Mouse (Mus musculus): Measurements from ENCODE around the gene Gpr146.
"Not testable (repeated sequence)": the region's sequence is repeated elsewhere in the genome, so short reads cannot be mapped to it uniquely, and the experiment has no call there.

Gpr146 gene

DNA sequence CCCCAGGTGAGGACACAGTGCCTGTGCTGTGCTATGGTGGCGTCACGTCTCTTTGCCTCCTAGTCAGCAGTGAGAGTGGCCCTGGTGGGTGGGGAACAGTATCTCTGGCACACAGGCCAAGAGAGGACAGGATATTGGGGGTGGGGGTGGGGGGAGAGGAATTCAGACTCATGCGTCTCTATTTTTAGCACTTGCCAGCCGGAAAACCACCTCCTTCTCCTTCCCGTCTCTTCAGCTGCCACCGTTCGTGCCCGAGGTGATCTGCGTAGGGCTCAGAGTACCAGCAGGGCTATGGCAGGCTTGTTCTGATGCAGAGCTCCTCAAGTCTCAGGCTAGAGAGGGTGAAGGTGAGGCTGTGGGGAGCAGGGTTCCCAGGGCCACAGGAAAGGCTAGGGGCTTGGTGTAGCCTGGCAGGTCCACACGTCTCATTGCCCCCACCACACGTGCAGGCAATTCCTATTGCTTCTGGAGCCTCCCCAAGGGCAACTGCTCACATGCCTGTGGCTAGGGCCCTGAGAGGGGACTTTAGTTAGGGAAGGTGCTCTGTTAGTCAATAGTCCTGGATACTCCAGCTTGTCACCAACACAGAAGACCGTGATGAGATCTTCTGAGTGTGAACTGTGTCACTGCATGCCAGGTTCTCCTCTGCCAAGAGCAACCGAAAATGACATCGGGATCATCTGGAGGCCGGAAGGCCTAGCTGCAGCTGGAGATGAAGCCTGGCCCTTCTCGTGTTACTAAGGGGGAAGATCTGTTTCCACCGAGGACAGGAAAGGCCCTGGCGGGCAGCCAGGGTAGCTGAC lies at the start of gene Gpr146:
Gene Gpr146 (plus strand): TSS at position 230 of the 803 bp plus-strand sequence.
- peak; percentile 74 for DNase-seq (ENCODE audit: low spot score)

DNA sequence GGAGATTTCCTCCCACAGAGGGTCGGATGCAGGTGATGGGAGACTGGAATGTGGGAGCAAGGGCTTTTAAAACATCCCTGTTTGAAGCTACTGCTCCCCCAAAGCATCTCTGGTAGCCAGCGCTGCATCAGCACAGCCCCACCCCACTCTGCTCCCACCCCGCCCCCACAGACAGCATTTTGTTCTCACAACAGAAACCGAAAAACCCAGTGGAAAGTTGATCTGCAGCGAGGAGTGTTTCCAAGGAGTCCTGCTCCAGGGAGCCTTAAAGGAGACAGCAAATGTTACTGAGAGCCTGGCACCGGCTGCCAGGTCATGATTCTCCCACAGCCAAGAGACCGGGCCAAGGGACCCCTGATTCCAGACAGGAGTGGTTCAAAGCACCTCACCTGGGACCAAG lies 46.7 kb upstream of the Gpr146 start:
- DNase-seq (ENCODE audit: low spot score): no peak

DNA sequence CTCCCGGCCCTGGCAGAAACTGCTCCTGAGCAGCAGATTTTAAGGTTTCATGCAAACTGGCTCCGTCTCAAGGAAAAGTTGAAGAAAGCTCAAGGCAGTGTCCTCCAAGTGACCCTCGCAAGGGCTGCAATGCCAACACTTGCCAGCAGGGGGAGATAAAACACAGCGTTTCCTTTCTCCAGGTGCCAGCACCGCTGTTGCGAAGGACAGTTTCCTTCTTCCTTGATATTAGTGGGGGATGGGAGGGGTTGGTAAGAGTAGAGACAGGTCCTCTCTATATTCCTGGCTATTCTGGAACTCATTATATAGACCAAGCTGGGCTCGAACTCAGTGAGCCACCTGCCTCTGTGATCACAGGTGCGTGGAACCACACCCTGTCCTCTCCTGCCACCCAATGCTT lies 45.8 kb upstream of the Gpr146 start:
- peak; percentile 93 for DNase-seq (ENCODE audit: low spot score)

DNA sequence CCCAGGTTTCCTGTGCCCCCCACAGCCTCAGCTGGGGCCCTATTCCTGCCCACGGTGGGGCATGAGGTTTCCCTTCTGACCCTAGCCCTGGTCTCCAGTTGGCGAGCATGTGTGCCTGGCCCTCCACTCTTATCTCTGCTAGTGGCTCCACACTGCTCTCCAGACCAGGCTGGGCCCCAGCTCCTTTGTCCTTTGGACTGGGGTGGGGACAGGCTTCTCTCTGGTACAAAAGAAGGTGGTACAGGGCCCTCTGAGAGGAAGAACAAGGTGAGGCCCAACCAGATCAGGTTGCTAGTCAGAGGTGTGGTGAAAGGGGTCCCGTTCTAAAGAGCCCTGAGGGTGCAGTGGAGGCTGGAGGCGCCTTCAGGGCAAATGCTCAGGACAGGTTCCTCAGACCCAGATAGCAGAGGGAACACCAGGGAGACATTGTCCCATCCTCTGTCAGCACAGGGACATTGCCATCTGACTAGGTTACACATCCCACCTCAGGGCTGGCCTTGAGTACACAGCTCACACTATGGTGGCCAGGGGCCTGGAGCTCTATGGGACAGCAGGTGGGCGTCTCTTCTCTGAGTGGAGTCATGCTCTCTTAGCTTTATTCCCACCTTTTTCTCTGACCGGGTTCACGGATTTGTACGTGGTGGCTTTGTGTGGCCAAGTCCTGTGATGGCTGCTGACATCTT lies 44.8 kb upstream of the Gpr146 start:
- DNase-seq (ENCODE audit: low spot score): no peak

DNA sequence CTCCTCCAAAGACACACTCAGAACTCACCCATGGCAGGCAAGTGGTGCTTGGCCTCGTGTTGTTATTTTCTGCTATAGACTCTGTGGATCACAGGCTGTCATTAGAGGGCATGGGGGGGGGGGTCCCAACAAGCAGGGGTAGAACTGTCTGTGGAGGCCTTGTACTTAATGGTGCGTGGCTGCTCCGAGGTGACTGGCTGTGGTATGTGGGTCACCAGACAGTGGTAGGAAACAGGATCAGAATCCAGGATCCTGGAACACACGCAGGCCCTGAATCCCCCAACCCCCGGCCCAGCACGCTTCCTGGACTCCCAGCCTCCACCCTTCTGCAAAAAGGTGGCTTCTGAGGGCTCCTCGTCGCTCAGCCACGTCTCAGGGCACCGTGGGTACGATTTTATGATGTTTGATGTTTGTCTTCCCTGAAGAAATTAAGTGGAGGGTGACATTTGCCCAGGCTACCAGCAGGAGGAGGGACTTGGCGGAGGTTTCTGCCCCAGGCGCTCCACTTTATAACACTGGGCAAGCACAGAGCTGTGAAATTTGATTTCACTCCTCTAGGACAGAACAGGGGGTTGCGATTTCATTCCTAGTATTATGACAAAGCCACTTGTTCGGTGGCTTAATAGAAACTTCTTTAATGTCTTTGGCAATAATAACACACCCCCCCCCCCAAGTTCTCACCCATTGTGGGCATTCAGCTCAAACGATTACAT lies 44.0 kb upstream of the Gpr146 start:
- peak; percentile 60 for DNase-seq (ENCODE audit: low spot score)

DNA sequence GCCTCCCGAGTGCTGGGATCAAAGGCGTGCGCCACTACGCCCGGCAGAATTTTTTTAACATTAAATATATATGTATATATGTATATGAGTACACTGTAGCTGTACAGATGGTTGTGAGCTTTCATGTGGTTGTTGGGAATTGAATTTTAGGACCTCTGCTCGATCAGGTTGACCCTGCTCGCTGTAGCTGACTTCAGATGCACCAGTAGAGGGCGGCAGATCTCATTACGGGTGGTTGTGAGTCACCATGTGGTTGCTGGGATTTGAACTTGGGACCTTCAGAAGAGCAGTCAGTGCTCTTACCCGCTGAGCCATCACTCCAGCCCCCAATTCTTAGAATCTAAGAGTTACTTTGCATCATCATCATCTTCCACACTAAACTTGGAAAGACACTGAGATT lies 43.1 kb upstream of the Gpr146 start:
- not testable (repeated sequence) for DNase-seq (ENCODE audit: low spot score)

DNA sequence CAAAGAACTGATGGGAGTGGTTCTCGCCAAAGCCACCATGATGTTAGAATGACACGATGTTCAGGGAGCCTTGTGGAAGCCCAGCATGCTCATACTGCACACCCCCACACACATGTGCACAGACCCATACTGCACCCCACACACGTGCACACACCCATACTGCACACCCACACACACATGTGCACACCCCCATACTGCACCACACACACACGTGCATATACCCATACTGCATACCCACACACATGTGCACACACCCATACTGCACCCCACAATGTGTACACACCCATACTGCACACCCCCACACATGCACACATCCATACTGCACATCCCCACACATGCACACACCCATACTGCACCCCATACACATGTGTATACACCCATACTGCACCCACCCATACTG lies 41.9 kb upstream of the Gpr146 start:
- no peak for DNase-seq (ENCODE audit: low spot score)

DNA sequence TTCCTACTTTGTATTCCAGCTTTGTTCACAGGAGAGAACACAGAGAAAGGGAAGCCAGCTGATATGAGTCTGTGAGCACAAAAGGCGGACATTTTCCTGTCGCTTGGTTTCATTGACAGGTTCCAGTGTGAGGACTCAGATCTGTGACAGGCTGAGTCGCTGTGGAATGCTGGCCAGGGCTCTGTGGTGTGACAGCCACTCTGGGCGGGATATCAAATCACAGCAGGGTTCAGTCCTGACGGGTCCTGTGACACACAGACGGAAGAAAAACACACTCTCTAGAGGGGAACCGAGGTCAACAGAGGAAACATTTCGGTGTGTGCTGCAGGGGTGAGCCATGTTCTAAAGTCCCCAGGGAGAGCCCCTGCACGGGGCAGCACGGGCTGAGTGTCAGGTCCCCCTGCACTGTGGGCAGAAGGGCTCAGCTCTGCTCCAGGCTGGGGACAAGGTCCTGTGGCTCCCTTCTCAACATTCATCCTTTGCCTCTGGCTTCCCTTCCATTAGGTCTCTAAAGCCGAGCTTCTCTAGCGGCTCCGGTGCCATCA lies 39.6 kb upstream of the Gpr146 start:
- DNase-seq (ENCODE audit: low spot score): peak; percentile 70

DNA sequence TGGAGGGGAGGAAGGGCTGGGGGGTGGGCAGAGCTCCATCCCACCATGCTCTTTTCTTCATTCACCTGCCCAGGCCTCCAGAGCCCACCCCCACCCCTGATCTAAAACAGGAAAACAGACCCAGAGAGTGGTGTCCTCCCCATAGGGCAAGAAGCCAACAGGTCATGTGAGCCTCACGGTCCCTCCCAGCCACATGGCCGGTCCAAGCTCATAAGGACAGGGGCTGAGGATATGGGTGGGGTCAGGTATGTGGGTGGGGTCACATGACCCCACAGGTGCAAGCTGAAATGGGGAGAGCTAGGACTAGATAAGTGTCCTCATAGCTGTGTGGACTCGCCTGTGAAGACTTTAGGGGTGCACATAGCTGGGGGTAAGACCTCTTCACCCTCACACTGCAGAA lies 39.1 kb upstream of the Gpr146 start:
- peak; percentile 47 for DNase-seq (ENCODE audit: low spot score)

DNA sequence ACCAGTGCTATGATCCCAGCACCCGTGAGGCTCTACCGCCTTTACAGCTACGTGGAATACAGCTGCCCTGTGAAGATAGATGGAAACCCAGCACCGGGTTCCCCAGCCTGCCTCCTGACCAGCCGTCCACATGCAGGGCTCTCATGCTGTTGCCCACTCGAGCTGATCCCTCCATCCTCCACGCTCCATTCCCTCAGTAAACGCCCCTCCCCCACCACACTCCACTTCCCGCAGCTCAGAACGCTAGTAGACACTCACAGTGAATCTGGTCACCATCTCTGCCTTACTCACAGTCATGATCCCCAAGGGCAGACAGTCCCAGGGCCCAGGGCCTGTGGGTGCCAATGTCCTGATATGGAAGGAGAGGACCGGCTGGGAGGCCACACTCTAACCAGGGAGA lies 38.6 kb upstream of the Gpr146 start:
- DNase-seq (ENCODE audit: low spot score): no peak

DNA sequence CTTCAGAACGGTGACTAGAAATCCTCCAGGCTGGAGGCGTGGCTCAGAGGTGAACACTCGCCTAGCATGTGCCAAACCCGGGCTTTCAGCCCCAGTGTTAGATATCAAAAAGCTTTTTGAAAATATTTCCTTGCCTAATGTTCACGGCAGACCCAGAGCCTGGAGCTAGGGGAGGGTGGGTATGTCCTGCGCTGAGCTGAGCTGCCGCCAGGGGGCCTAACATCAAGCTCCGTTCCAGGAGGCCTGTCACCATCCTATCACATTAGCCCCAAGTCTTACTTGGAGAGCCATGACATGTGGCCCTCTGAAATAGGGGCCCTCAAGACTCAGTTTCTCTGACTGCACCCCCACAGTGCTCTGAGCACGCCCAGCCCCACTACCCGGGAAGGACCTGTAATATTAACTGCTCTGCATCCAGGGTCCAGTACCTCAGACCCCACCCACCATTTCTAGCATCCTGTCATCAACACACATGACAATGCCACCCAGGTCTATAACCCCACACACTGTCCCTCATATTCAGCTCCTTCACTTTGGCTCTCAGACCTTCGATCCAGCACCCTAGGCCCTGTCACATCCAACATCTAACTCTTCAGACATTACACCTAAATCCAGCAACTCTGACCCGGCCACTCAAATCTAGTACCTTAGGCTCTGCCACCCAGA lies 33.3 kb upstream of the Gpr146 start:
- peak; percentile 93 for DNase-seq (ENCODE audit: low spot score)

DNA sequence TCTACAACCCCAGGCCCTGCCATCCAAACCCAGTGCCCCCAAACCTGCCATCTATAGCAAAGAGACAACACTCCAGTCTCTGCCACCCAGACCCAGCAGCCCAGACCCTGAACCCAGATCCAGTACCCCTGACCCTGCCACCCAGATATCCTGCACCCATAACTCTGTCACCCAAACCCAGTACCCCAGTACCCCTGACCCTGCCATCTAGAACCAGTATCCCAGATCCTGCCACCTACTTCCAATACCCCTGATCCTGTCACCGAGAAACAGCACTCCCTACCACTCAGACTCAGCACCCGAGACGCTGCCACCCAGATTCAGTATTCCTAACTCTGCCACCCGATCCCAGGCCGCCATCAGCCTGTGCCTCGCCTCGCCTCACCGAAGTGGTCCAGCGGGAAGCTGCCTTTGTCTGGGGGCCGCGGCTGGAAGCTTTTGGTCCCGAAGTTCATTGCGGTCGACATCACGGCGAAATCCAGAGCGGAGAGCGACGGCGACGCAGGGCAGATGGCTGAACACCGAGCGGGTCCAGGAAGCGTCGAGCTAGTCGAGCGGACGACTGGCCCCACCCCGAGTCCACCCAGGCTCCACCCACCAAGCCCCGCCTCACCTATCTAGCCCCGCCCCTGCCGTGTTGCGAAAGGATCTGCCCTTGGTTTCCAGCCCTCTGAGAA lies 32.7 kb upstream of the Gpr146 start:
- DNase-seq (ENCODE audit: low spot score): peak; percentile 99

DNA sequence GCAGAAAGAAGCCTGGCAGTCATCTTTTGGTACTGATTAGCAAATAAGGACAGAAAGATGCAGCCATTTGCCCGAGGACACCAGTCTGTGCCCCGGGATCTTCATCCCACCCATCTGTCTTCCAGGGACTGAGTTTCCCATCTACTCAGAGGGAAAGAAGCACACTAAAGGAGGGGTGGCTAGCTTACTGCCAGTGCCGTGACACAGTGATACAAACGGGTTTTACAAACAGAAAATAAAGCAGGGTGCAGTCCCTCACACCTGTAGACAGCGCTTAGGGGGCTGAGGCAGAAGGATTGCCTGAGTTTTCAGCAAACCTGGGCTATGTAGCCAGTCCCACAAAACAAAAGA lies 32.2 kb upstream of the Gpr146 start:
- DNase-seq (ENCODE audit: low spot score): no peak

DNA sequence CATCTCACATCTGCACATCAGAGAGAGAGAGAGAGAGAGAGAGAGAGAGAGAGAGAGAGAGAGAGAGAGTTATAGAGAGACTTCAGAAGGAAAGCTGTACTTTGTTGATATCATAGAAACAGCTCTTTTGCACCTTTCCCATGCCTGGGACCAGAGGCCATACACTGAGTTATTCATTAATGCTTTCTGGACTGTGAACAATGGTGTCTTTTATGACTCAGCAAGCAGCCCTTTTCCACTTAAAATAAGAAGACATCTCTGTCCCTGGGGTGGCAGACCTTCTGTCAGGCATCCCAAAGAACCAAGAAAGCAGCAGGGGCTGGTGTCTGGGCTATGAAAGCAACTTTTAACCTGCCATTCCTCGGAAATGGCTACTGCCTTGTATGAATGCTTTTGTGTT lies 30.3 kb upstream of the Gpr146 start:
- DNase-seq (ENCODE audit: low spot score): no peak

DNA sequence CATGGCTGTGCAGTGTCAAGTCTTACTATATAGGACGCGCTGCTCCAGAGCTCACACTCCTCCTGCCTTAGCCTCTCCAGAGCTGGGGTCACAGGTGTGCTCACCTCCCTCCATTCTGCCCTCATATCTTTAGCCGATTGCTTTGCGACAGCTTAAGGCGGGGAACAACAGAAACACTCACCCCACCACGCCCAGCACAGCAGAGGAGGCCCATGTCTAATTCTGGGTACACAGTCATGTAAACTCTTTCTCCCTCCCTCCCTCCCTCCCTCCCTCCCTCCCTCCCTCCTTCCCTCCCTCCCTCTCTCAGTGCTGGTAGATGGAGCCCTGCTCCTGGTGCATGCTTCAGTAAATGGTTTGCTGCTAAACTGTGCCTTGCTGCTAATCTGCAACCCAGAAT lies 27.8 kb upstream of the Gpr146 start:
- no peak for DNase-seq (ENCODE audit: low spot score)

DNA sequence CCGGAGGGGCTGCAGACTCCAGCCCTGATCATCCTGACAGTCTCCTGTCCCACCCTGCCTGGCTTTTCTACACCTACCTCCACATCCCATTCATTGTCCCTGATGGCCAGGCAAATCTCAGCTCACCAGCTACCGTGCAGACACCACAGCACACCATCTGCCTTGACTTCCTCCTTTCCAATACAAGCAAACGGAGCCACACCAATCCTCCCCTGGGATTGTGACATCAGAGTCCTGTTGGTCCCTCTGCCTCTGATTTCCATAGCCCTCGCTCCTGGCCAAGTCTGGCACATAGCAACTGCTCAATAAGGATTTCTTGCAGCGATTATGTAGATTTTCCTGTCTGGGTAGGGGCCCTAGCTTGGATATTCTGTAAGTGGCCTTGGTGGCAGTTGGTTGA lies 26.4 kb upstream of the Gpr146 start, which contains the start of gene Cox19:
Gene Cox19 (minus strand): TSS at position 285 of the 400 bp plus-strand sequence.
- DNase-seq (ENCODE audit: low spot score): no peak

DNA sequence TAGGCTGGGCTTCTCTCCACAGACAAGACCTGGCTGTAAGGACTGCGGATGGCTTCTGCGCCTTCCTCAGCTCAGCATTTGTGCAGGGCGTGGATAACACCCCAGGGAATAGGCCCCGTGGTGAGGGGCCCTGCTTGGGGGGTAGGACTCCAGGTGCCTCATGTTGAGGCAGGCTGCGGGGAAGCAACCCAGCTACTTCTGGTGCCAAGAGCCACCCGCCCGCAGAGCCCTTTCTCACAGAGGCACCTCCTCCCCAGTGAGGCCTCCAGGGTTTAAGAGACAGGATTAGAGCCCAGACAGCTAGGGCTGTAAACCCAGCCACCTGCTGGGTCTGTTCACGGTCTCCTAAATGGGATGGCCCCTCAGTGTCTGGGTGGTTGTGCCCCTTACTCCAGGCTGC lies 25.9 kb upstream of the Gpr146 start:
- DNase-seq (ENCODE audit: low spot score): no peak

DNA sequence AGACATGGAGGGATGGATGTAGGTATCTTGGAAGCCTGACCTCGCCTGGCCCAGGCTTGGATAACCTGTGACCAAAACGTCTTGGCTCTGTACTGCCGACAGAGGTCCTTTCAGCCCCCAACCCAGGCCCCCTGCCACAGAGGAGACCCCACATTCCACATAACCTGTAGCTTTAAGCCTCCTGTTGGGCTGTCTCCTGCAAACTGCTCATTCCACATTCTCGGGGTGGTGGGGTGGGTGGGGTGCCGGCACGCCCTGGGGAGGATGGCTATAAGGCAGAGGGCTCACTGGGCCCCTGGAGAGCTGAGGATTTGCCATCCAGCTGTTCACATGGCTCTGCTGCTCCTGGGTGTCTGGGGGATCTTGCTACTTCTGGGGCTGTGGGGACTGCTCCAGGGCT lies 25.2 kb upstream of the Gpr146 start, which contains the start of gene Cyp2w1:
Gene Cyp2w1 (plus strand): TSS at position 301 of the 400 bp plus-strand sequence.
- DNase-seq (ENCODE audit: low spot score): no peak

DNA sequence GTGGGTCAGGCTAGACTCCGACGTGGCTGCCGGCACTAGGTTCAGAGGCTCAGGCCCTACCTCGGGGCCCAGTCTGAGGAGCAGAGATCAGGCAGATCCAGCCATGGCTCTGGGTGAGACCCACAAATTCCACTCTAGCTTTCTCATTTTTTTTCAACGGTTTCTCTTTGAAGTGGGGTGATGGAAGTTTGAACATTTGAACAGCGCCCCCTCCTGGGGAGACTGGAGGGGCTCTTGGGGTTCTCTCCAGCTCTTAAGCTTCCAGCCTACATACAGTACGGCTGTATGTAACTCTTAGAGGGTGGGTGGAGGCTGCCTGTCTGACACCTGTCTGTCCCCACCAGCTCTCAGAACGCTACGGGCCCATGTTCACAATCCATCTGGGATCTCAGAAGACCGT lies 24.0 kb upstream of the Gpr146 start:
- peak; percentile 52 for DNase-seq (ENCODE audit: low spot score)

DNA sequence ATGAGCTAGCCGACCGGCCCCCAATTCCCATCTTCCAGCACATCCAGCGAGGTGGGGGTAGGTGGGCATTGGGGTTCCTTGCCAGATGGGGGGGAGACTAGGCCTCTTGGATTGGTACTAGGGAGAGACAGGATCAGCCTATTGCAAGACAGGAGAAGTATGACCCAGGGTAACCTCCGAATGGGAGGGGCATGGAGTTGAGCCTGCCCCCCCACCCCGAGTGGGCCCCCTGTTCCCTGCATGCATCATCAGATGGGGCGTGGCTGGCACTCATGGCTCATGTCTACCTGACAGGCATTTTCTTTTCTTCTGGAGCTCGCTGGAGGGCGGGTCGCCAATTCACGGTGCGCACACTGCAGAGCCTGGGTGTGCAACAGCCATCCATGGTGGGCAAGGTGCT lies 23.6 kb upstream of the Gpr146 start:
- no peak for DNase-seq (ENCODE audit: low spot score)

DNA sequence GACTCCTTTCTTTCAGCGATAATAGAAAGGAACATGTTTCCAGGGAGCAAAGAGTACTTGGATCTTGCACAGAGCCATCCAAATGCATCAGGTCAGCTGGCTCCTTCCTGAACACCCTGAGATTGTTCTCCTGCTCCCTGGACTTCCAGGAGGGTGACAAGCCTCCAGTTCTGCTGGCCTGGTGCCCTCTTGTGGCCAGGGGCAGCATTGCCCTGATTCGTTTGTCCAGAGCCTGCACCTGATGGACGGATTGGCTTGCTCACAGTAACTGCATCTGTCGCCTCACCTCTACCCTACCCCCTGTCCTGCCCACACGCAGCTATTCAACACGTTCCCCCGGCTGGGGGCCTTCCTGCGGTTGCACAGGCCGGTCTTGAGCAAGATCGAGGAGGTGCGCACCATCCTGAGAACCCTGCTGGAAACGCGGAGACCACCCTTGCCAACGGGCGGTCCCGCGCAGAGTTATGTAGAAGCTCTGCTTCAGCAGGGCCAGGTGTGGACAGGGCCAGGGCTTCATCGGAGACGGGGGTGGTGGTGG lies 22.2 kb upstream of the Gpr146 start:
- DNase-seq (ENCODE audit: low spot score): peak; percentile 93

Data from adipocyte (in vitro differentiated cells).